Mouse (Mus musculus): ENCODE results near the gene Rnase12. TPM values are rescaled to one million over a fixed set of nuclear protein-coding genes. Genes with fewer than 3 reads are reported as not detected.

Rnase12 gene
- not detected for polyA plus RNA-seq (2012; fragmentation: generic; extraction: Trizol)

- no peaks in the 10 kb centered on the region for H3K27me3 ChIP-seq (ENCODE audit: control insufficient read depth, insufficient read depth, insufficient read length)
- no peak within 1 kb of the TSS for H3K4me2 ChIP-seq (ENCODE audit: low read depth)
- H3K36me3 ChIP-seq (ENCODE audit: control insufficient read depth, insufficient read depth): no peaks in the 10 kb centered on the region
- TF ChIP-seq TCF3 (IDR thresholded peaks at IDR 0.05; ENCODE audit: insufficient read length, low read depth) (no peak), USF1 (IDR thresholded peaks at IDR 0.05; ENCODE audit: low read depth) (no peak), MYOD1 (IDR thresholded peaks at IDR 0.05; ENCODE audit: control insufficient read depth in 1 of 3, insufficient read length in 2 of 3, low read depth in 2 of 3) (no peak), CEBPB (IDR thresholded peaks at IDR 0.05; ENCODE audit: insufficient read depth, poor library complexity, severe bottlenecking) (no peak), TCF12 (IDR thresholded peaks at IDR 0.05; ENCODE audit: insufficient read depth, poor library complexity, severe bottlenecking) (no peak), POLR2A (IDR thresholded peaks at IDR 0.05; ENCODE audit: insufficient read length, low read depth) (no peak), POLR2AphosphoS2 (IDR thresholded peaks at IDR 0.05; ENCODE audit: insufficient read length, low read depth) (no peak), MAX (IDR thresholded peaks at IDR 0.05; ENCODE audit: low read depth) (no peak), MYOG (IDR thresholded peaks at IDR 0.05; ENCODE audit: control insufficient read depth in 1 of 3, insufficient read depth in 1 of 3, insufficient read length in 2 of 3, low read depth in 2 of 3) (no peak), E2F4 (IDR thresholded peaks at IDR 0.05; ENCODE audit: insufficient read depth) (no peak), REST (IDR thresholded peaks at IDR 0.05; ENCODE audit: insufficient read depth, insufficient read length) (no peak), SRF (IDR thresholded peaks at IDR 0.05; ENCODE audit: control insufficient read depth, insufficient read length, low read depth) (no peak)
- no peaks in the 10 kb centered on the region for H3K79me2 ChIP-seq (ENCODE audit: control insufficient read depth, insufficient read depth)
- H3K4me3 ChIP-seq: no peak within 1 kb of the TSS
- no peak within 1 kb of the TSS for H3ac ChIP-seq (ENCODE audit: control insufficient read depth, insufficient read length)
Measured at GRCm38 (mm10) chr14:51057401-51057831, at the start of gene Rnase12. Gene Rnase12 (minus strand): TSS chr14:51057661.

- Histone ChIP-seq H3ac (ENCODE audit: control insufficient read depth, insufficient read length) (no peak overlapping the region), H3K27me3 (ENCODE audit: control insufficient read depth, insufficient read depth, insufficient read length) (no peaks in the 10 kb centered on the region), H3K4me3 (no peak overlapping the region), H3K4me2 (ENCODE audit: low read depth) (no peak overlapping the region), H3K36me3 (ENCODE audit: control insufficient read depth, insufficient read depth) (no peaks in the 10 kb centered on the region), H3K79me2 (ENCODE audit: control insufficient read depth, insufficient read depth) (no peaks in the 10 kb centered on the region)
- no peak for TF ChIP-seq MAX (IDR thresholded peaks at IDR 0.05; ENCODE audit: low read depth)
- no peak for TF ChIP-seq REST (IDR thresholded peaks at IDR 0.05; ENCODE audit: insufficient read depth, insufficient read length)
Measured at GRCm38 (mm10) chr14:51106449-51106967, 49.0 kb upstream of the Rnase12 start.

- H3ac ChIP-seq (ENCODE audit: control insufficient read depth, insufficient read length): no peak overlapping the region
- H3K79me2 ChIP-seq (ENCODE audit: control insufficient read depth, insufficient read depth): no peaks in the 10 kb centered on the region
- TF ChIP-seq REST (IDR thresholded peaks at IDR 0.05; ENCODE audit: insufficient read depth, insufficient read length): no peak
- TF ChIP-seq MYOD1 (IDR thresholded peaks at IDR 0.05; ENCODE audit: control insufficient read depth in 1 of 3, insufficient read length in 2 of 3, low read depth in 2 of 3): no peak
- TF ChIP-seq E2F4 (IDR thresholded peaks at IDR 0.05; ENCODE audit: insufficient read depth): no peak
- no peak for TF ChIP-seq MAX (IDR thresholded peaks at IDR 0.05; ENCODE audit: low read depth)
- no peak for TF ChIP-seq MYOG (IDR thresholded peaks at IDR 0.05; ENCODE audit: control insufficient read depth in 1 of 3, insufficient read depth in 1 of 3, insufficient read length in 2 of 3, low read depth in 2 of 3)
- no peak for TF ChIP-seq CEBPB (IDR thresholded peaks at IDR 0.05; ENCODE audit: insufficient read depth, poor library complexity, severe bottlenecking)
- TF ChIP-seq POLR2A (IDR thresholded peaks at IDR 0.05; ENCODE audit: insufficient read length, low read depth): no peak
- no peak for TF ChIP-seq TCF12 (IDR thresholded peaks at IDR 0.05; ENCODE audit: insufficient read depth, poor library complexity, severe bottlenecking)
- H3K4me2 ChIP-seq (ENCODE audit: low read depth): no peak overlapping the region
- no peaks in the 10 kb centered on the region for H3K36me3 ChIP-seq (ENCODE audit: control insufficient read depth, insufficient read depth)
- no peak overlapping the region for H3K4me3 ChIP-seq
- no peaks in the 10 kb centered on the region for H3K27me3 ChIP-seq (ENCODE audit: control insufficient read depth, insufficient read depth, insufficient read length)
Measured at GRCm38 (mm10) chr14:51104366-51104765, 46.9 kb upstream of the Rnase12 start.

- no peak for TF ChIP-seq POLR2AphosphoS2 (IDR thresholded peaks at IDR 0.05; ENCODE audit: insufficient read length, low read depth)
- no peaks in the 10 kb centered on the region for H3K27me3 ChIP-seq (ENCODE audit: control insufficient read depth, insufficient read depth, insufficient read length)
- no peak overlapping the region for H3K4me2 ChIP-seq (ENCODE audit: low read depth)
- H3K79me2 ChIP-seq (ENCODE audit: control insufficient read depth, insufficient read depth): no peaks in the 10 kb centered on the region
- no peak overlapping the region for H3ac ChIP-seq (ENCODE audit: control insufficient read depth, insufficient read length)
- no peak overlapping the region for H3K4me3 ChIP-seq
- no peaks in the 10 kb centered on the region for H3K36me3 ChIP-seq (ENCODE audit: control insufficient read depth, insufficient read depth)
Measured at GRCm38 (mm10) chr14:51103217-51103616, 45.8 kb upstream of the Rnase12 start.

- no peak overlapping the region for H3K4me2 ChIP-seq (ENCODE audit: low read depth)
- TF ChIP-seq POLR2AphosphoS2 (IDR thresholded peaks at IDR 0.05; ENCODE audit: insufficient read length, low read depth) (no peak), TCF3 (IDR thresholded peaks at IDR 0.05; ENCODE audit: insufficient read length, low read depth) (no peak), MYOD1 (IDR thresholded peaks at IDR 0.05; ENCODE audit: control insufficient read depth in 1 of 3, insufficient read length in 2 of 3, low read depth in 2 of 3) (no peak), TCF12 (IDR thresholded peaks at IDR 0.05; ENCODE audit: insufficient read depth, poor library complexity, severe bottlenecking) (no peak), USF1 (IDR thresholded peaks at IDR 0.05; ENCODE audit: low read depth) (no peak), POLR2A (IDR thresholded peaks at IDR 0.05; ENCODE audit: insufficient read length, low read depth) (no peak), E2F4 (IDR thresholded peaks at IDR 0.05; ENCODE audit: insufficient read depth) (no peak), CEBPB (IDR thresholded peaks at IDR 0.05; ENCODE audit: insufficient read depth, poor library complexity, severe bottlenecking) (no peak), MAX (IDR thresholded peaks at IDR 0.05; ENCODE audit: low read depth) (no peak), REST (IDR thresholded peaks at IDR 0.05; ENCODE audit: insufficient read depth, insufficient read length) (no peak), SRF (IDR thresholded peaks at IDR 0.05; ENCODE audit: control insufficient read depth, insufficient read length, low read depth) (no peak), MYOG (IDR thresholded peaks at IDR 0.05; ENCODE audit: control insufficient read depth in 1 of 3, insufficient read depth in 1 of 3, insufficient read length in 2 of 3, low read depth in 2 of 3) (no peak)
- H3ac ChIP-seq (ENCODE audit: control insufficient read depth, insufficient read length): no peak overlapping the region
- H3K4me3 ChIP-seq: no peak overlapping the region
- no peaks in the 10 kb centered on the region for H3K36me3 ChIP-seq (ENCODE audit: control insufficient read depth, insufficient read depth)
- H3K79me2 ChIP-seq (ENCODE audit: control insufficient read depth, insufficient read depth): no peaks in the 10 kb centered on the region
- no peaks in the 10 kb centered on the region for H3K27me3 ChIP-seq (ENCODE audit: control insufficient read depth, insufficient read depth, insufficient read length)
Measured at GRCm38 (mm10) chr14:51101284-51101683, 43.8 kb upstream of the Rnase12 start.
